Mouse (Mus musculus): ENCODE results near the gene Fam166b. TPM values are rescaled to one million over a fixed set of nuclear protein-coding genes. Genes with fewer than 3 reads are reported as not detected.
A peak's percentile ranks its signal among the peaks of the same experiment; 100 is the strongest.

Fam166b gene
- polyA plus RNA-seq, 1 experiment from 2014 or later: 0.68 TPM

DNA sequence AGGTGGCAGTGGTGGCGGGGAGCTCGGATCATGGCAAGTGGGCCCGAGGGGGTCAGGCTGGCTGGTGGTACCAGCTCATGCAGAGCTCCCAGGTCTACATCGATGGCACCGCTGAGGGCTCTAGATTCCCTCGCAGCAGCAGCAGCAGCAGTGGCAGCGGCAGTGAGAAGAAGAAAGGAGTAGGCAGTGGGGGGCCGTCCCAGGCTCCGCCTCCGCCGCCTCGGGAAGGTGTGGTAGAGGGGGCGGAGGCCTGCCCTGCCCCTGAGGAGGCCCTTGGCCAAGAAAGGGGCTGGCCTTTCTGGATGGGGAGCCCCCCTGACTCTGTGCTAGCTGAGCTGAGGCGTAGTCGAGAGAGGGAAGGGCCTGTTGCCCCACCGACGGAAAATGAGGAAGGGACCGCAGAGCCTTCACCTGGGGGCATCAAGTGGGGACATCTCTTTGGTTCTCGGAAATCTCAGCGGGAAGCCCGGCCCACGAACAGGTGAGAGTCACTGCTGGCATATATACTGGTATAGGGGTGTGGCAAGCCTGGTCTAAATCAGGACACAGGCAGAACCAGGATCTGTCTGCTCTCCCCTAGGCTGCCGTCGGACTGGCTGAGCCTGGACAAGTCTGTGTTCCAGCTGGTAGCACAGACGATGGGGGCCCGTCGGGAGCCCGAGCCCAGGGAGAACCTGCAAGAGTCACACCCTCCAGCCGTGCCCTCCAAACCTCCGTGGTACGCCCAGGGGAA lies 3.1 kb downstream of the Fam166b start:
- Histone ChIP-seq H3K4me2 (ENCODE audit: low read length) (no peak overlapping the region), H3K4me3 (replicated peaks; ENCODE audit: low read length) (no peak overlapping the region), H3K9ac (replicated peaks; ENCODE audit: low read depth, low read length) (no peak overlapping the region)

DNA sequence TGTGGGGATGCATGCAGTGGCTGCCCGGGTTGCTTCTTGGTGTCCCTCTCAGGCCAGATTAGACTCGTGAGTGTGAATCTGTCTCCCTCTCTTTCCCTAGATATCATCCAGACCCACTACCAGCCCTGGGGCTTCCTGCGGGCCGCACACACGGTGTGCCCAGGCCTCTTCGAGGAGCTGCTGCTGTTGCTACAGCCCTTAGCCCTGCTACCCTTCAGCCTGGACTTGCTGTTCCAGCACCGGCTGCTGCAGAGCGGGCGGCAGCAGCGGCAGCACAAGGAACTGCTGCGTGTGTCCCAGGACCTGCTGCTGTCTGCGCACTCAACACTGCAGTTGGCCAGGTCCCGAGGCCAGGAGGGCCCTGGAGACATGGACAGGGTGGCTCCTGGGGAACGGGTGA lies 3.7 kb downstream of the Fam166b start:
- H3K36me3 ChIP-seq (ENCODE audit: control insufficient read depth, insufficient read depth): peaks cover 42% of the 10 kb centered on the region
- no peak overlapping the region for H3K4me3 ChIP-seq (replicated peaks; ENCODE audit: low read length)
- peaks cover 7% of the 10 kb centered on the region; the same call in 1 of the 2 replicates for H3K4me1 ChIP-seq (replicated peaks; ENCODE audit: control insufficient read depth, insufficient read depth, low read length)
- ATAC-seq: no peak
- peaks cover 11% of the 10 kb centered on the region; the same call in 1 of the 2 replicates for H3K27me3 ChIP-seq (replicated peaks; ENCODE audit: control insufficient read depth, insufficient read depth, low read length)
- H3K4me2 ChIP-seq (ENCODE audit: low read length): no peak overlapping the region
- H3K9me3 ChIP-seq (ENCODE audit: control insufficient read depth, low read length): no peaks in the 10 kb centered on the region
- WGBS: 30% methylated on average over 14 of the region's 14 CpGs
- no peak overlapping the region for H3K9ac ChIP-seq (replicated peaks; ENCODE audit: low read depth, low read length)
- H3K27ac ChIP-seq (ENCODE audit: low read length): no peak overlapping the region

More for the DNA sequence above, 3.1 kb downstream of the Fam166b start:
- ATAC-seq: 0 out of 2 replicates have a peak, but pooled peaks have one; percentile 2
- Histone ChIP-seq H3K4me1 (replicated peaks; ENCODE audit: control insufficient read depth, insufficient read depth, low read length) (peaks cover 7% of the 10 kb centered on the region; the same call in 1 of the 2 replicates), H3K9me3 (ENCODE audit: control insufficient read depth, low read length) (no peaks in the 10 kb centered on the region), H3K36me3 (ENCODE audit: control insufficient read depth, insufficient read depth) (peaks cover 42% of the 10 kb centered on the region), H3K27ac (ENCODE audit: low read length) (no peak overlapping the region), H3K27me3 (replicated peaks; ENCODE audit: control insufficient read depth, insufficient read depth, low read length) (peaks cover 11% of the 10 kb centered on the region; the same call in 1 of the 2 replicates)
- WGBS: 23% methylated on average over 31 of the region's 31 CpGs

GRCm38 (mm10) chr4:43424072-43424471 lies 4.9 kb downstream of the Fam166b start:
- no peak overlapping the region for H3K4me2 ChIP-seq (ENCODE audit: low read length)
- peaks cover 11% of the 10 kb centered on the region; the same call in 1 of the 2 replicates for H3K27me3 ChIP-seq (replicated peaks; ENCODE audit: control insufficient read depth, insufficient read depth, low read length)
- H3K27ac ChIP-seq (ENCODE audit: low read length): no peak overlapping the region
- peaks cover 7% of the 10 kb centered on the region; the same call in 1 of the 2 replicates for H3K4me1 ChIP-seq (replicated peaks; ENCODE audit: control insufficient read depth, insufficient read depth, low read length)
- ATAC-seq: no peak
- peaks cover 42% of the 10 kb centered on the region for H3K36me3 ChIP-seq (ENCODE audit: control insufficient read depth, insufficient read depth)
- no peaks in the 10 kb centered on the region for H3K9me3 ChIP-seq (ENCODE audit: control insufficient read depth, low read length)
- H3K4me3 ChIP-seq (replicated peaks; ENCODE audit: low read length): no peak overlapping the region
- WGBS: 87% methylated on average over 9 of the region's 9 CpGs
- H3K9ac ChIP-seq (replicated peaks; ENCODE audit: low read depth, low read length): no peak overlapping the region

DNA sequence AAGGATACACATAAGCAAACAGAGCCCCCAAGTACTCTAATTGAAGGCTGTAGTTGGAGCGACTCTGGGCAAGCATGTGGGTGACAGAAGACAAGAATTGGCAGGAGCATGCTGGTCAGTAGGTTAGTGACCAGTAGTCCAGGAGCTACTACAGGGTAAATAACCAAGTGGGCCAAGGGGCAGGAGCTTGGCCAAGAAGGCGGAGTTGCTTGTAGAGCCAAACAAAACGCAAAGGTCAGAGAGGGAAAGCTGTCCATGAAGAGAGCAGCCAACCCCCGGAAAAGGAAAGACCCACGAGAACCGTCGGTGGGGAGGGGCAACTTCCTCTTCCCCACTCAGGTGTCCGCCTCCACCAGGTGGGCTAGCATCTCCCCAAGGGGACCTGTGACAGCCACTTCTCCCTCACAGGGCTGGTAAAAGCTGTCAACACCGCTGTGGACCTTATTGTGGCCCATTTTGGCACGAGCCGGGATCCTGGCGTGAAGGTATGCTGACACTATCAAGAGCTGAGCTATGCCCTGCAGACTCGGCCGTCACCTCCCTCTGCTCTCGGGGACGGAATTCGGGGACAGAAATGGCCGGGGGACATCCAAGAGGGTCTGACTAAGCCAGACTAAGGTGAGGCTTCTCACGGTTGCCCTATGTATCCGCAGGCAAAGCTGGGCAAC lies 5.5 kb downstream of the Fam166b start:
- ATAC-seq: no peak
- H3K27me3 ChIP-seq (replicated peaks; ENCODE audit: control insufficient read depth, insufficient read depth, low read length): peaks cover 11% of the 10 kb centered on the region; the same call in 1 of the 2 replicates
- no peak overlapping the region for H3K27ac ChIP-seq (ENCODE audit: low read length)
- no peak overlapping the region for H3K4me2 ChIP-seq (ENCODE audit: low read length)
- H3K9me3 ChIP-seq (ENCODE audit: control insufficient read depth, low read length): no peaks in the 10 kb centered on the region
- WGBS: 91% methylated on average over 20 of the region's 20 CpGs
- H3K36me3 ChIP-seq (ENCODE audit: control insufficient read depth, insufficient read depth): peaks cover 42% of the 10 kb centered on the region
- H3K4me1 ChIP-seq (replicated peaks; ENCODE audit: control insufficient read depth, insufficient read depth, low read length): 0 out of 2 replicates have a peak, but pooled peaks cover 2% of the 10 kb centered on the region
- H3K9ac ChIP-seq (replicated peaks; ENCODE audit: low read depth, low read length): no peak overlapping the region
- H3K4me3 ChIP-seq (replicated peaks; ENCODE audit: low read length): no peak overlapping the region

DNA sequence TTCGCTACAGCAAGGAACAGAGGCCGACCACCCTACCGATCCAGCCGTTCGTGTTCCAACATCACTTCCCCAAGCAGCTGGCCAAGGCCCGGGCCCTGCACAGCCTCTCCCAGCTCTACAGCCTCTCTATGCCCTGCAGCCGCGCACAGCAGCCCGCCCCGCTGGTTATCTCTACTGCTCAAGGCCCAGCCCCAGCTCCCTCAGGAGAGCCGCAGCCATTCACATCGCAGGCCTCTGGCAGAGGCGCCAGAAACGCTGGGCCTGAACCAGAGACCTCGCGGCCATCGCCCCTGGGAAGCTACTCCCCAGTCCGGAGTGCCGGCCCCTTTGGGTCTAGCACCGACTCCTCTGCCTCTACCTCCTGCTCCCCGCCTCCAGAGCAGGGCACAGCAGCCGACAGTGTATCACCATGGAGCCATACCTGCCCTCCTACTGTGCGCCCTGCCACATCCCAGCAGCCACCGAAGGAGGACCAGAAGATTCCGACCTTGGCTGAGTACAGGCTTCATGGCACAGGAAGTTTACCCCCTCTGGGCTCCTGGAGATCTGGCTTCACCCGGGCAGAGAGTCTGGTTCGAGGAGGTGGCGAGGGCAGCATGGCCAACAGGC lies 7.2 kb downstream of the Fam166b start:
- H3K27ac ChIP-seq (ENCODE audit: low read length): no peak overlapping the region
- no peak for ATAC-seq
- no peak overlapping the region for H3K4me3 ChIP-seq (replicated peaks; ENCODE audit: low read length)
- H3K4me1 ChIP-seq (replicated peaks; ENCODE audit: control insufficient read depth, insufficient read depth, low read length): no peaks in the 10 kb centered on the region
- no peak overlapping the region for H3K4me2 ChIP-seq (ENCODE audit: low read length)
- H3K9me3 ChIP-seq (ENCODE audit: control insufficient read depth, low read length): no peaks in the 10 kb centered on the region
- WGBS: 77% methylated on average over 28 of the region's 28 CpGs
- no peak overlapping the region for H3K9ac ChIP-seq (replicated peaks; ENCODE audit: low read depth, low read length)
- peaks cover 40% of the 10 kb centered on the region for H3K36me3 ChIP-seq (ENCODE audit: control insufficient read depth, insufficient read depth)
- H3K27me3 ChIP-seq (replicated peaks; ENCODE audit: control insufficient read depth, insufficient read depth, low read length): peaks cover 6% of the 10 kb centered on the region; the same call in 1 of the 2 replicates

- peaks cover 43% of the 10 kb centered on the region for H3K36me3 ChIP-seq (ENCODE audit: control insufficient read depth, insufficient read depth)
- H3K9ac ChIP-seq (replicated peaks; ENCODE audit: low read depth, low read length): no peak overlapping the region
- 4% methylated on average over 6 of the region's 6 CpGs for WGBS
- H3K4me2 ChIP-seq (ENCODE audit: low read length): no peak overlapping the region
- H3K27ac ChIP-seq (ENCODE audit: low read length): no peak overlapping the region
- no peaks in the 10 kb centered on the region for H3K4me1 ChIP-seq (replicated peaks; ENCODE audit: control insufficient read depth, insufficient read depth, low read length)
- peaks cover 2% of the 10 kb centered on the region; the same call in 1 of the 2 replicates for H3K27me3 ChIP-seq (replicated peaks; ENCODE audit: control insufficient read depth, insufficient read depth, low read length)
- H3K4me3 ChIP-seq (replicated peaks; ENCODE audit: low read length): no peak overlapping the region
- H3K9me3 ChIP-seq (ENCODE audit: control insufficient read depth, low read length): no peaks in the 10 kb centered on the region
- ATAC-seq: peak; percentile 47
Measured at GRCm38 (mm10) chr4:43420305-43420704, 8.6 kb downstream of the Fam166b start.

DNA sequence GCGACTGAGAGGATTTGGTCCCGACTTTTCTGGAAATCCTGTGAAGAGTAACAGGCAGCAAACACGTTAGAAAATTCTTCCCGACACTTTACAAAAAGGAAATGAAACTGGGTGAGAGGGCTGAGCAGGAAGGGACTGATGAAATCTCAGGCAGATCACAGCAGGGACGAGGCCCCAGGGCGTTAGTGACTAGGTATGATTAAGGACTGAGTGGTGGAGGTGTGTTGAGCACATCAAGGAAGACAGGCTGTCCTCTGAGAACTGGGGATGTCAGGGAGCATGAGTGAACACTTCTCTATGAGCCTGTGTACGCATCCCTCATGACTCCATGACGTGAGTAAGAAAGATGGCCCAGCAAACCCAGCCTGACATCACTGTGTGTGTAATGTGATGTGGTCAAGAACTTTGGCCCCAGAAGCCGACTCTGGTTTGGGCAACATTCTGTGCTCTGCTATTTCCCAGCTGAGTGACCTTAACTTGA lies 9.1 kb downstream of the Fam166b start:
- Histone ChIP-seq H3K36me3 (ENCODE audit: control insufficient read depth, insufficient read depth) (peaks cover 40% of the 10 kb centered on the region), H3K9ac (replicated peaks; ENCODE audit: low read depth, low read length) (no peak overlapping the region), H3K27me3 (replicated peaks; ENCODE audit: control insufficient read depth, insufficient read depth, low read length) (peaks cover 2% of the 10 kb centered on the region; the same call in 1 of the 2 replicates), H3K4me2 (ENCODE audit: low read length) (no peak overlapping the region), H3K4me3 (replicated peaks; ENCODE audit: low read length) (no peak overlapping the region), H3K4me1 (replicated peaks; ENCODE audit: control insufficient read depth, insufficient read depth, low read length) (no peaks in the 10 kb centered on the region), H3K27ac (ENCODE audit: low read length) (no peak overlapping the region), H3K9me3 (ENCODE audit: control insufficient read depth, low read length) (no peaks in the 10 kb centered on the region)
- 77% methylated on average over 9 of the region's 9 CpGs for WGBS
- ATAC-seq: no peak

DNA sequence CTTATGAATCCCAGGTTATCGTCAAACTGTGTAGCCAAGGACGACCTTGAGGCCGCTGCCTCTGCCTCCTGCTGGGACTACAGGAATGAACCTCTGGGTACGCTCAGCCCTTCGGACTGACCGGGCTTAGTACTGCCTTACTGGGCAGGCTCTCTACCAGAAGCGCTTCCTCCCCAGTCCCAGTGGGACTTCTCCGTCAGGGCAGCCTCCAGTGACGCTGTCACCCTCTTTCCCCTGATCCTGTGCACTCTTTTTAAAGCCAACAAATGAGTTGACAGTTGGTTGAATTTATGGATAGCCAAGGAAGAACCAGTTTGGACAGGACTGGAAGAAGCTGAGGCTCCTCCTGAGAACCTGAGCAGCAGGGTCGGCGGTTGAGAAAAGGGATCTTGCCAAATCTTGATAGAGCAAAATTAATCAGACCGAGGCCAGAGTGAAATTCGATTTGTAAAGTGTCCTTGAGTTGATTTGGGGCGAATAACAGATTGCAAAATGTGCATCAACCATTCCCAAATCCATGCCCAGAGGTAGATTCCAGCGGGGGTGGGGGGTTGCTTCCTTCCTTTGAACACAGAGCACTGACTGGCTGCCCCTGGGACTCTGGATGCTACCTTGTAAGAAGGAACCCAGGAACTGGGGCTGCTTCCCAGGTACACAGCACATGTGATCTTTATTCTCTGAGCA lies 9.8 kb downstream of the Fam166b start:
- ATAC-seq: no peak
- no peaks in the 10 kb centered on the region for H3K4me1 ChIP-seq (replicated peaks; ENCODE audit: control insufficient read depth, insufficient read depth, low read length)
- no peak overlapping the region for H3K9ac ChIP-seq (replicated peaks; ENCODE audit: low read depth, low read length)
- H3K4me3 ChIP-seq (replicated peaks; ENCODE audit: low read length): no peak overlapping the region
- H3K36me3 ChIP-seq (ENCODE audit: control insufficient read depth, insufficient read depth): peaks cover 33% of the 10 kb centered on the region
- no peaks in the 10 kb centered on the region for H3K27me3 ChIP-seq (replicated peaks; ENCODE audit: control insufficient read depth, insufficient read depth, low read length)
- WGBS: 62% methylated on average over 15 of the region's 15 CpGs
- H3K4me2 ChIP-seq (ENCODE audit: low read length): no peak overlapping the region
- H3K27ac ChIP-seq (ENCODE audit: low read length): no peak overlapping the region
- H3K9me3 ChIP-seq (ENCODE audit: control insufficient read depth, low read length): no peaks in the 10 kb centered on the region
